Mouse (Mus musculus): ENCODE data around the gene Gbp2.

DNA sequence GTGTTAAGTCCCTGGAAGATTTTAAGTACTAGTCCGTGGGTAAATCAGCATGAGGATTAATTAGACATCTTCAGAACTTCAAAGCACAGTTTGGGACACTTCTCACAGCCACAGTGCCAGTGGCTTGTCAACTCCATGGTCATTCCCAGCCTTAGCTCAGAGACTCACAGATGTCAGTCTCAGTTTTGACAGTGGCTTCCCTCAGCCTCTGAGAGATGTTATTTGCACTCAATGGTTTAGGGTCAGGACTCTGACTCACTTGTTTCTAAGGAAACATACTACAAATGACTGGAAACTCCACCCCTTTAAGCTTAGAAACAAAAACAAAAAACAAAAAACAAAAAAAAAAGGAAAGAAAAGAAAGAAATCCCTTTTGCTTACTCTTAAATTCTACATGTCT lies 796 bp upstream of the Gbp2 start:
- TF ChIP-seq CTCF (IDR thresholded peaks at IDR 0.05; ENCODE audit: low read depth) (no peak), EP300 (IDR thresholded peaks at IDR 0.05; ENCODE audit: low read depth) (no peak)

All from heart, postnatal 0 days (tissue).